Mouse (Mus musculus): ENCODE results near the gene Ifna1. TPM values are rescaled to one million over a fixed set of nuclear protein-coding genes. Genes with fewer than 3 reads are reported as not detected.
"Not testable (repeated sequence)": the region's sequence is repeated elsewhere in the genome, so short reads cannot be mapped to it uniquely, and the experiment has no call there.

Gene Ifna1
- not detected in 2 replicates for polyA plus RNA-seq (2015; fragmentation: Nextera tagmentation; extraction: Ambion mirVana)

GRCm38 (mm10) chr4:88849698-88850097, at the start of gene Ifna1:
Gene Ifna1, plus strand, starts transcription at chr4:88850087.
- Histone ChIP-seq H3K4me1 (ENCODE audit: control insufficient read depth, insufficient read depth, low read length) (no peaks in the 10 kb centered on the region), H3K4me3 (ENCODE audit: low read length) (no peak within 1 kb of the TSS), H3K27me3 (replicated peaks; ENCODE audit: control insufficient read depth, insufficient read depth, low read length) (no peaks in the 10 kb centered on the region), H3K36me3 (ENCODE audit: control insufficient read depth, insufficient read depth, low read length) (no peaks in the 10 kb centered on the region), H3K4me2 (ENCODE audit: low read depth, low read length) (no peak within 1 kb of the TSS), H3K27ac (ENCODE audit: low read length) (no peak within 1 kb of the TSS), H3K9ac (ENCODE audit: low read depth, low read length) (no peak within 1 kb of the TSS), H3K9me3 (ENCODE audit: control insufficient read depth, low read length) (no peaks in the 10 kb centered on the region)
- ATAC-seq: no peak
- 79% methylated on average over 1 of the region's 1 CpGs for WGBS

- H3K4me3 ChIP-seq (ENCODE audit: low read length); H3K36me3 ChIP-seq (ENCODE audit: control insufficient read depth, insufficient read depth, low read length); H3K4me1 ChIP-seq (ENCODE audit: control insufficient read depth, insufficient read depth, low read length); ATAC-seq; H3K27ac ChIP-seq (ENCODE audit: low read length); H3K9ac ChIP-seq (ENCODE audit: low read depth, low read length); H3K9me3 ChIP-seq (ENCODE audit: control insufficient read depth, low read length); H3K4me2 ChIP-seq (ENCODE audit: low read depth, low read length); H3K27me3 ChIP-seq (replicated peaks; ENCODE audit: control insufficient read depth, insufficient read depth, low read length): not testable (repeated sequence)
- WGBS: no CpG with 5 or more reads among the region's 29 CpGs
These were observed 46.9 kb upstream of the Ifna1 start, which contains the start of gene Gm13287 for GRCm38 (mm10) chr4:88802954-88803353. Gene Gm13287, plus strand, starts transcription at chr4:88803254.

GRCm38 (mm10) chr4:88805231-88805630, 44.7 kb upstream of the Ifna1 start, which contains the start of gene Gm13288:
Gene Gm13288, plus strand, starts transcription at chr4:88805531.
- H3K27ac ChIP-seq (ENCODE audit: low read length); ATAC-seq; H3K36me3 ChIP-seq (ENCODE audit: control insufficient read depth, insufficient read depth, low read length); H3K4me1 ChIP-seq (ENCODE audit: control insufficient read depth, insufficient read depth, low read length); H3K9ac ChIP-seq (ENCODE audit: low read depth, low read length); H3K27me3 ChIP-seq (replicated peaks; ENCODE audit: control insufficient read depth, insufficient read depth, low read length); H3K9me3 ChIP-seq (ENCODE audit: control insufficient read depth, low read length); H3K4me2 ChIP-seq (ENCODE audit: low read depth, low read length): not testable (repeated sequence)
- WGBS: no CpG with 5 or more reads among the region's 8 CpGs
- peak within 1 kb of the TSS; percentile 16; the same call in 1 of the 2 replicates for H3K4me3 ChIP-seq (ENCODE audit: low read length)

- H3K36me3 ChIP-seq (ENCODE audit: control insufficient read depth, insufficient read depth, low read length); H3K9me3 ChIP-seq (ENCODE audit: control insufficient read depth, low read length); H3K4me2 ChIP-seq (ENCODE audit: low read depth, low read length); ATAC-seq; H3K27me3 ChIP-seq (replicated peaks; ENCODE audit: control insufficient read depth, insufficient read depth, low read length); H3K4me1 ChIP-seq (ENCODE audit: control insufficient read depth, insufficient read depth, low read length); H3K9ac ChIP-seq (ENCODE audit: low read depth, low read length); H3K27ac ChIP-seq (ENCODE audit: low read length): not testable (repeated sequence)
- H3K4me3 ChIP-seq (ENCODE audit: low read length): peak overlapping the region; percentile 16; the same call in 1 of the 2 replicates
- WGBS: 2% methylated on average over 11 of the region's 34 CpGs
These were observed 44.1 kb upstream of the Ifna1 start for GRCm38 (mm10) chr4:88805761-88806160.

GRCm38 (mm10) chr4:88815928-88816327, 34.0 kb upstream of the Ifna1 start, which contains the start of gene Ifna7:
Gene Ifna7, plus strand, starts transcription at chr4:88816228.
- no peak within 1 kb of the TSS for H3K27ac ChIP-seq (ENCODE audit: low read length)
- 66% methylated on average over 3 of the region's 3 CpGs for WGBS

GRCm38 (mm10) chr4:88819659-88820058, 30.2 kb upstream of the Ifna1 start, which contains the start of gene Ifna11:
Gene Ifna11, plus strand, starts transcription at chr4:88819959.
- Histone ChIP-seq H3K9me3 (ENCODE audit: control insufficient read depth, low read length) (no peaks in the 10 kb centered on the region), H3K27me3 (replicated peaks; ENCODE audit: control insufficient read depth, insufficient read depth, low read length) (no peaks in the 10 kb centered on the region), H3K4me3 (ENCODE audit: low read length) (no peak within 1 kb of the TSS), H3K9ac (ENCODE audit: low read depth, low read length) (no peak within 1 kb of the TSS), H3K36me3 (ENCODE audit: control insufficient read depth, insufficient read depth, low read length) (no peaks in the 10 kb centered on the region), H3K4me2 (ENCODE audit: low read depth, low read length) (no peak within 1 kb of the TSS), H3K27ac (ENCODE audit: low read length) (no peak within 1 kb of the TSS), H3K4me1 (ENCODE audit: control insufficient read depth, insufficient read depth, low read length) (no peaks in the 10 kb centered on the region)
- 82% methylated on average over 1 of the region's 1 CpGs for WGBS
- no peak for ATAC-seq

More at GRCm38 (mm10) chr4:88815928-88816327, 34.0 kb upstream of the Ifna1 start, which contains the start of gene Ifna7:
- no peak for ATAC-seq
- no peak within 1 kb of the TSS for H3K4me3 ChIP-seq (ENCODE audit: low read length)
- H3K36me3 ChIP-seq (ENCODE audit: control insufficient read depth, insufficient read depth, low read length): no peaks in the 10 kb centered on the region
- H3K4me2 ChIP-seq (ENCODE audit: low read depth, low read length): no peak within 1 kb of the TSS
- no peaks in the 10 kb centered on the region for H3K4me1 ChIP-seq (ENCODE audit: control insufficient read depth, insufficient read depth, low read length)
- no peak within 1 kb of the TSS for H3K9ac ChIP-seq (ENCODE audit: low read depth, low read length)
- no peaks in the 10 kb centered on the region for H3K27me3 ChIP-seq (replicated peaks; ENCODE audit: control insufficient read depth, insufficient read depth, low read length)
- H3K9me3 ChIP-seq (ENCODE audit: control insufficient read depth, low read length): no peaks in the 10 kb centered on the region

- 23% methylated on average over 4 of the region's 4 CpGs for WGBS
- H3K27ac ChIP-seq (ENCODE audit: low read length): no peak overlapping the region
- H3K4me1 ChIP-seq (ENCODE audit: control insufficient read depth, insufficient read depth, low read length): no peaks in the 10 kb centered on the region
- no peak overlapping the region for H3K4me2 ChIP-seq (ENCODE audit: low read depth, low read length)
- H3K27me3 ChIP-seq (replicated peaks; ENCODE audit: control insufficient read depth, insufficient read depth, low read length): no peaks in the 10 kb centered on the region
- no peaks in the 10 kb centered on the region for H3K9me3 ChIP-seq (ENCODE audit: control insufficient read depth, low read length)
- H3K4me3 ChIP-seq (ENCODE audit: low read length): no peak overlapping the region
- no peaks in the 10 kb centered on the region for H3K36me3 ChIP-seq (ENCODE audit: control insufficient read depth, insufficient read depth, low read length)
- no peak for ATAC-seq
- H3K9ac ChIP-seq (ENCODE audit: low read depth, low read length): no peak overlapping the region
These were observed 26.9 kb upstream of the Ifna1 start for GRCm38 (mm10) chr4:88822995-88823394.

GRCm38 (mm10) chr4:88827116-88827515, 22.8 kb upstream of the Ifna1 start, which contains the start of gene Ifna6:
Gene Ifna6, plus strand, starts transcription at chr4:88827416.
- not testable (repeated sequence) for H3K4me3 ChIP-seq (ENCODE audit: low read length); H3K27ac ChIP-seq (ENCODE audit: low read length); H3K9ac ChIP-seq (ENCODE audit: low read depth, low read length); ATAC-seq; H3K27me3 ChIP-seq (replicated peaks; ENCODE audit: control insufficient read depth, insufficient read depth, low read length); H3K9me3 ChIP-seq (ENCODE audit: control insufficient read depth, low read length); H3K4me1 ChIP-seq (ENCODE audit: control insufficient read depth, insufficient read depth, low read length); H3K36me3 ChIP-seq (ENCODE audit: control insufficient read depth, insufficient read depth, low read length); H3K4me2 ChIP-seq (ENCODE audit: low read depth, low read length)

GRCm38 (mm10) chr4:88830523-88830922, 19.4 kb upstream of the Ifna1 start:
- no peak overlapping the region for H3K9ac ChIP-seq (ENCODE audit: low read depth, low read length)
- H3K36me3 ChIP-seq (ENCODE audit: control insufficient read depth, insufficient read depth, low read length): no peaks in the 10 kb centered on the region
- H3K4me2 ChIP-seq (ENCODE audit: low read depth, low read length): no peak overlapping the region
- no peaks in the 10 kb centered on the region for H3K27me3 ChIP-seq (replicated peaks; ENCODE audit: control insufficient read depth, insufficient read depth, low read length)
- no peak for ATAC-seq
- WGBS: 29% methylated on average over 4 of the region's 4 CpGs
- no peak overlapping the region for H3K27ac ChIP-seq (ENCODE audit: low read length)
- H3K9me3 ChIP-seq (ENCODE audit: control insufficient read depth, low read length): no peaks in the 10 kb centered on the region
- no peaks in the 10 kb centered on the region for H3K4me1 ChIP-seq (ENCODE audit: control insufficient read depth, insufficient read depth, low read length)
- H3K4me3 ChIP-seq (ENCODE audit: low read length): no peak overlapping the region

GRCm38 (mm10) chr4:88835225-88835624, 14.7 kb upstream of the Ifna1 start, which contains the start of gene Ifna5:
Gene Ifna5, plus strand, starts transcription at chr4:88835525.
- ATAC-seq; H3K4me1 ChIP-seq (ENCODE audit: control insufficient read depth, insufficient read depth, low read length); H3K4me2 ChIP-seq (ENCODE audit: low read depth, low read length); H3K9me3 ChIP-seq (ENCODE audit: control insufficient read depth, low read length); H3K27ac ChIP-seq (ENCODE audit: low read length); H3K27me3 ChIP-seq (replicated peaks; ENCODE audit: control insufficient read depth, insufficient read depth, low read length); H3K9ac ChIP-seq (ENCODE audit: low read depth, low read length); H3K4me3 ChIP-seq (ENCODE audit: low read length); H3K36me3 ChIP-seq (ENCODE audit: control insufficient read depth, insufficient read depth, low read length): not testable (repeated sequence)
- WGBS: 53% methylated on average over 1 of the region's 1 CpGs

Measured in intestine, embryonic 16.5 days (tissue).